Mouse (Mus musculus) CD4-positive helper T cell, adult 2 months (primary cell): ENCODE results near the gene Sf3a3.

ENCODE experiments used
- DNase-seq: peaks from one replicate; pipeline ENCODE4 v3.0.0-alpha.2; 2012; ENCODE audit warnings: low read depth, missing footprints, low spot score

The Sf3a3 gene

DNA sequence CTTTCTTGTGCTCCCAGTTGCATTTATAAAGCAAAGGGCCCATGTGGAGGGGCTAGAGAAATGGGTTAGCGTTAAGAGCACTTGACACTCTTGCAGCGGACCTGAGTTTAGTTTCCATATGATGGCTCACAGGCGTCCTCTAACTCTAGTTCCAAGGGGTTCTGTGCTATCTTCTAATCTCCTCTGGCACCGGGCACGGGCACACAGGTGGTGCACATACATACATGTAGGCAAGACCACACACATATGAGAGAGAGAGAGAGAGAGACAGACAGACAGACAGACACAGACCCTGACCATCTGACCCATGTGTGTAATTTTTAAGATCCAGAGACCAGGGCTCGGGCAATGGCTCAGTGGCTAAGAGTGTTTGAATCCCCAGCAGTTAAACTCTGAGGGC, 59.4 kb downstream of the Sf3a3 start:
- no peak for DNase-seq

DNA sequence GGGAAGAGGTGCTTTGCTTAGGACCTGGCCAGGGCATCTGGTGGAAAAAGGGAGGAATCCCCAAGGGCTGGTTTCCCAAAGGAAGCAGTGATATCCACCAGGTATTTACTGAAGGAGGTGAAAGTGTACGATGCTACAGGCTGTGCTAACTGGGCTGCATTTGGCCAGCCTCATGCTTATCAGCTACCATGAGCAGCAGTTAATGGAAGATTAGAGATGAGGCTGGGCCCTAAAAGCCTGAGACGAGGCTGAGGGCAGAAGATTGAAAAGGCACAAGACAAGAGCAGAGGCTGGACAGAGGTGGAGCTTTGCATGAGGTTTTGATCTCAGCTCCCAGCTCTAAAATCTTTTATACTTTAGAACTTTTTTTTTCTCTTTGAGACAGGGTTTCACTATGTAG, 59.9 kb downstream of the Sf3a3 start:
- no peak for DNase-seq

DNA sequence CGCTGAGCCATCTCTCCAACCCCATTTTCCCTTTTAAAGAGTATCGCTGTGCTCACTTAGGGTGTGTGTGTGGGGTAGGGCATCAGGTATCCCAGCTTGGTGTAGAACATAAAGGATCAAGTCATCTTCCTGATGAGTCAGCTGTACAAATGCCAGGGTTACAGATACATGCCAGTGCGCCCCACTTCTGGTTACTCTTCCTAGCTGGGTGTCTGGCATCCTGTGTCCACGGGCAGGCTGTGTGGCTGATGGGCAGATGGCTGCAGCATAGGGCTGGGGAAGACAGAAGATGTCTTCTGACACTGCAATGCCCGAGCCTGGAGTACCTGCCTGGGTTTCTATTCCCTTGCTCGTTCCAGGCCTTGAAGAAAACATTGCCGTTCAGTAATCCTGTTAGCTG, 66.8 kb downstream of the Sf3a3 start:
- DNase-seq: no peak
